Mouse (Mus musculus) urinary bladder, postnatal 14 days (tissue): ENCODE measurements around the gene Nsmf.

Experiments used
- DNase-seq: peaks from one replicate; pipeline ENCODE4 v3.0.0; 2021; ENCODE audit warnings: low spot score

The Nsmf gene

GRCm38 (mm10) chr2:25087842-25088241, 33.7 kb downstream of the Nsmf start:
- DNase-seq: no peak

- no peak for DNase-seq
Observed at GRCm38 (mm10) chr2:25088636-25089035, 34.5 kb downstream of the Nsmf start.

GRCm38 (mm10) chr2:25094785-25095108, 40.6 kb downstream of the Nsmf start:
- DNase-seq: no peak

GRCm38 (mm10) chr2:25095109-25095850, 41.1 kb downstream of the Nsmf start, which contains the start of gene Noxa1:
TSS of gene Noxa1 (minus strand) at chr2:25095149.
- no peak for DNase-seq

GRCm38 (mm10) chr2:25098005-25098615, 44.0 kb downstream of the Nsmf start:
- DNase-seq: no peak

GRCm38 (mm10) chr2:25098956-25099355, 44.8 kb downstream of the Nsmf start:
- peak; percentile 46 for DNase-seq

GRCm38 (mm10) chr2:25099703-25100102, 45.5 kb downstream of the Nsmf start:
- no peak for DNase-seq

GRCm38 (mm10) chr2:25104122-25104521, 50.0 kb downstream of the Nsmf start:
- DNase-seq: no peak

- no peak for DNase-seq
Observed at GRCm38 (mm10) chr2:25106045-25106444, 51.9 kb downstream of the Nsmf start.

GRCm38 (mm10) chr2:25109487-25109886, 55.3 kb downstream of the Nsmf start:
- no peak for DNase-seq

GRCm38 (mm10) chr2:25110505-25111183, 56.5 kb downstream of the Nsmf start:
- no peak for DNase-seq

- peak; percentile 26 for DNase-seq
Observed at GRCm38 (mm10) chr2:25111184-25111791, 57.1 kb downstream of the Nsmf start.
